Mouse (Mus musculus): Measurements from ENCODE around the gene Adcy4. TPM values are rescaled to one million over a fixed set of nuclear protein-coding genes. Genes with fewer than 3 reads are reported as not detected.

Gene Adcy4
- total RNA-seq, 4 experiments from 2014 or later: 13.0 to 22.0 (median 16.4) TPM

- DNase-seq (ENCODE audit: low spot score): peak; percentile 74
These were observed 4.6 kb upstream of the Adcy4 start, which contains the start of gene Ripk3 for GRCm38 (mm10) chr14:55788256-55789050. Gene Ripk3, minus strand, starts transcription at chr14:55788865.

- no peak for DNase-seq (ENCODE audit: low spot score)
These were observed 3.8 kb upstream of the Adcy4 start for GRCm38 (mm10) chr14:55787731-55788130.

GRCm38 (mm10) chr14:55785195-55785594, 1.3 kb upstream of the Adcy4 start:
- no peak for DNase-seq (ENCODE audit: low spot score)

GRCm38 (mm10) chr14:55783171-55783957, 531 bp downstream of the Adcy4 start:
- peak; percentile 93 for DNase-seq (ENCODE audit: low spot score)

- DNase-seq (ENCODE audit: low spot score): peak; percentile 0
These were observed 1.4 kb downstream of the Adcy4 start for GRCm38 (mm10) chr14:55782361-55782960.

GRCm38 (mm10) chr14:55781310-55781709, 2.6 kb downstream of the Adcy4 start:
- peak; percentile 73 for DNase-seq (ENCODE audit: low spot score)

- DNase-seq (ENCODE audit: low spot score): no peak
These were observed 3.2 kb downstream of the Adcy4 start for GRCm38 (mm10) chr14:55780736-55781135.

- DNase-seq (ENCODE audit: low spot score): no peak
These were observed 4.2 kb downstream of the Adcy4 start for GRCm38 (mm10) chr14:55779656-55780055.

- no peak for DNase-seq (ENCODE audit: low spot score)
These were observed 5.2 kb downstream of the Adcy4 start for GRCm38 (mm10) chr14:55778686-55779085.

- DNase-seq (ENCODE audit: low spot score): no peak
These were observed 6.1 kb downstream of the Adcy4 start for GRCm38 (mm10) chr14:55777806-55778205.

GRCm38 (mm10) chr14:55777176-55777575, 6.7 kb downstream of the Adcy4 start:
- no peak for DNase-seq (ENCODE audit: low spot score)

- no peak for DNase-seq (ENCODE audit: low spot score)
These were observed 7.2 kb downstream of the Adcy4 start for GRCm38 (mm10) chr14:55776711-55777110.

GRCm38 (mm10) chr14:55769087-55769703, 14.7 kb downstream of the Adcy4 start:
- DNase-seq (ENCODE audit: low spot score): no peak

- no peak for DNase-seq (ENCODE audit: low spot score)
These were observed 15.3 kb downstream of the Adcy4 start for GRCm38 (mm10) chr14:55768555-55768954.

GRCm38 (mm10) chr14:55767519-55768414, 16.1 kb downstream of the Adcy4 start:
- no peak for DNase-seq (ENCODE audit: low spot score)

GRCm38 (mm10) chr14:55765696-55766095, 18.2 kb downstream of the Adcy4 start, which contains the start of gene Ltb4r1:
Gene Ltb4r1, plus strand, starts transcription at chr14:55765962.
- DNase-seq (ENCODE audit: low spot score): no peak

- DNase-seq (ENCODE audit: low spot score): no peak
These were observed 20.7 kb downstream of the Adcy4 start for GRCm38 (mm10) chr14:55763166-55763565.

- no peak for DNase-seq (ENCODE audit: low spot score)
These were observed 21.7 kb downstream of the Adcy4 start for GRCm38 (mm10) chr14:55762001-55762821.

- no peak for DNase-seq (ENCODE audit: low spot score)
These were observed 22.7 kb downstream of the Adcy4 start, which contains the start of gene Ltb4r2 for GRCm38 (mm10) chr14:55761163-55761562. Gene Ltb4r2, plus strand, starts transcription at chr14:55761428.

GRCm38 (mm10) chr14:55760156-55760555, 23.7 kb downstream of the Adcy4 start:
- DNase-seq (ENCODE audit: low spot score): peak; percentile 89
